Mouse (Mus musculus) brain, adult 2 months (tissue): ENCODE measurements around the gene Pnpla3.
A peak's percentile ranks its signal among the peaks of the same experiment; 100 is the strongest.

Experiments used
- DNase-seq: peaks from one replicate; pipeline ENCODE4 v3.0.0; 2011; ENCODE audit warnings: low read depth, low spot score

The Pnpla3 gene

DNA sequence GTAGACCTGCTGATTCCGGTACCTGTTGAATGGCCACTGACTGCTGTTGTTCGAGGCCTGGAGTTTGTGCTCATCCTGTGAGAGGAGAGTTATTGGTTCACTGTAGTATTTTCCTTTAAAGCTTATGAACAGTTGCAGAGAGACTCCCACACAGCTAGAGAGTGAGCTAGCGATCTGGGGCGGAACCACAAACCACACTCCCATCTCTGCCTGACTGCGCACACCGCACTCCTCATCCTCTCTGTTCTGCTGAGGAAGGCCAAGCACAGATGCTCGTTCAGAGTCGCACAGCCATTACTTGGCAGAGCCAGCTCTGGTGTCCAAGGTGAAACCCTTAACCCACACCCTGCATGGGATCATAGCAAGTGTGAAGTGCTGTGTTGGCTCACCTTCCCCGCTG lies 11.1 kb downstream of the Pnpla3 start:
- peak; percentile 48 for DNase-seq

DNA sequence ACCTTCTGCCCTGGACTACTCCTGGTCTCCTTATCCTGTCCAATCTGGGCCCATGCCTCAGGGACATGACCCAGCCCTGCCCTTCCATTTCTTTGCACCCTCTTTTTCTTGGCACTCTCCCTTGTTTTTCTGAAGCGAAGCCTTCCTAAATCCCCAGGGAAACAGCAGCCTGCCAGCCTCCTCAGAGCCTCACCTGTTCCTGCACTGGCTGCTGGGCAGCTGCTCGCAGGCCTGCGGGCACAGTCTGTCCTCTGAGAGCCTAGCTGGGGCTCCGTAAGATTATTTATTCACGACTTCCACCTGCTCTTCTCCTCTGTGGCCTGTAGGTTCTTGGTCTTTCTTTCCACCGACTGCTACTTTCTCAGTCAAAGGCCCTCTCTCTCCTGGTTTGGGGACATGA lies 14.4 kb downstream of the Pnpla3 start:
- DNase-seq: peak; percentile 17

DNA sequence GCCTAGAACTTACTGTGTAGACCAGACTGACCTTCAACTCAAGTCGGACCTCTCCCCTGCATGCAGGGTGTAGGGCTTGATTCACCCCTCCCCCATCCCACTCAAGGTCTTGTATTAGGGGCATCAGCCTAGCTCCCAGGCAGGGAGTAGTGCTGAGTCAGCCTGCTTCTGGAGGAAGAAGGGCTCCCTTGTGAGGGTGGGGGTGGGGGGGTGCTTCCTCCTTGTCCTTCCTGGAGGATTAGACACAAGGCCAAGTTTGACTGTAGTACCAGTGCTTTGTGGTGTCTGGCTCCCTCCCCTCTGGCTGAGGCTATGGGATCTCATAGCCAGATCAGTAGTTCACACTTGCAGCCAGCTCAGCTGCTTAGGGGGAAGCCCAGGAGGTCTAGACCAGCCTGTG lies 16.3 kb downstream of the Pnpla3 start:
- peak; percentile 49 for DNase-seq

DNA sequence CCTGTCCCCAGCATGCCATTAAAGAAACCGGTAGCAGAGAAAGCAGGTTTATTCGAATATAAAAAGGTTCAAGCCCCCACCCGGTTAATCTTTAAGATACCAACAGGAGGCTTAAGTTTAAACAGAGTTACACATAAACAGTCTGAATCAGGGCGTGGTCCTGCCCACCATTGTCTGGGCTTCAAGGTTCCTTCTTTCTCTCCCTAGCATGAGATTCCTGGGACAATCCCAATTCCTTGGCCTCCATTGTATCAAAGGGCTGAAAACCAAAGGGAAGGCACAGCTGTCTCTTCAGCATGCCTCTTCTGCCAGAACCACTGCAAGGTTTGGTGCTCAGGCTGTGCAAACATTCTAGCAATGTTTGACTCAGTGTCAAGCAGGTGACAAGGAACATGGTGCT lies 18.6 kb downstream of the Pnpla3 start:
- DNase-seq: no peak

DNA sequence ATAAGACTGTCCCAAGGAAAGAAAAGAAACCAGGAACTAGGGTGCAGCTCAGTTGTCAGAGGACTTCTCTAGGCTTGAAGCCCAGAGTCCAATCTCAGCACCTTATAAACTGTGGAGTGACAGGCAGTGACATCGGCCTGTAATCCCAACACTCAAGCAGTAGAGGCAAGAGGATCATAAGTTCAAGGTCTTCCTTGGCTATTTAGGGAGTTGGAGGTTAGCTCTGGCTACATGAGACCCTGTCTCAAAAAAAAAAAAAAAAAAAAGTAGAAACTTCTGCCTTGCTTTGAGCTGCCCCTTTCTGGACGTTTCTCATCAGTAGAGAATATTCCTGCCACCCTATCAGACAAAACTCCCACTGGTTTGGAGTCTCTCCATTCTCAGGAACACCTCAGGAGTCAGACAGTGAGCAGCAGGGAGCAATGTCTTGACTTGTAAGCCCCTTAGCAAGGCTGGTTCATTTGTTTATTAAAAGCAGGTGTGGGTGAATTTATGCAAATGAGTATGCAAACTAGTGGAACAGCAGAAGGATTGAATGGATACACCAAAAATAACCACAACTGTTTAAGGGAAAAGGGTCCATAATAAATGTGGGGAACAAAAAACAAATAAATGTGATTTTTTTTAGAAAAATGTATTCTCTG lies 21.4 kb downstream of the Pnpla3 start:
- no peak for DNase-seq

DNA sequence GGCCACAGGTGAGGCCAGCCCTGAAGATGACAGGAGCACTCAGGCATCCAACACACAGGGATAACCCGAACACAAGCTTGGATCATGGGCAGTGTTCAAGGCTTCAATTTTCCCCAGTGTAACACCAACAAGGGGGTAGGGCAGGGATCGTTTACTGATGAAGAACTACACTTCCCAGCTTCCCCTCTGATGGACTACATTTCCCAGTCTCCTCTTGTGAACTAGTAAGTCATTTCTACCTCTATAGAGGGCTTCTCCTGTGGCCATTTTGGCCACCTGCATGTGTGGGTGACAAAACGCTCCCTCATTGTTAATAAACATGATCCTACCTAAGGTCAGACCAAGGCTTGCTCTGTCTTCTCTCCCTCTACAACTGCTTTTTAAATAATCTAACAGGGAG lies 22.2 kb downstream of the Pnpla3 start:
- DNase-seq: peak; percentile 62

DNA sequence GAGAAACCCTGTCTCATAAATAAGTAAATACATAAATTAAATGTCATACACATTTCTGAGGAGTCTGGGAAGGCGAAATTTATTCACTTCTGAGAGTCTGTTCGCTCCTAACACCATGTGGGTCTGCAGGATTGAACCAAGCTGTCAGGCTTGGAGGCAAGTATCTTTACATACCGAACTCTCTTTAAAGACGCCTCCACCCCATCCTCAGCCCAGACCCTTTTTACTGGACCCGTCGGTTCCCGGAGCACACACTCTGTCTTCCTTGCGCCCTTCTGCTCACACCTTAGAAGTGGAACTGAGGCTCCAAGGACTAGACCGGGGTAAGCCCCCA lies 24.1 kb downstream of the Pnpla3 start:
- no peak for DNase-seq

DNA sequence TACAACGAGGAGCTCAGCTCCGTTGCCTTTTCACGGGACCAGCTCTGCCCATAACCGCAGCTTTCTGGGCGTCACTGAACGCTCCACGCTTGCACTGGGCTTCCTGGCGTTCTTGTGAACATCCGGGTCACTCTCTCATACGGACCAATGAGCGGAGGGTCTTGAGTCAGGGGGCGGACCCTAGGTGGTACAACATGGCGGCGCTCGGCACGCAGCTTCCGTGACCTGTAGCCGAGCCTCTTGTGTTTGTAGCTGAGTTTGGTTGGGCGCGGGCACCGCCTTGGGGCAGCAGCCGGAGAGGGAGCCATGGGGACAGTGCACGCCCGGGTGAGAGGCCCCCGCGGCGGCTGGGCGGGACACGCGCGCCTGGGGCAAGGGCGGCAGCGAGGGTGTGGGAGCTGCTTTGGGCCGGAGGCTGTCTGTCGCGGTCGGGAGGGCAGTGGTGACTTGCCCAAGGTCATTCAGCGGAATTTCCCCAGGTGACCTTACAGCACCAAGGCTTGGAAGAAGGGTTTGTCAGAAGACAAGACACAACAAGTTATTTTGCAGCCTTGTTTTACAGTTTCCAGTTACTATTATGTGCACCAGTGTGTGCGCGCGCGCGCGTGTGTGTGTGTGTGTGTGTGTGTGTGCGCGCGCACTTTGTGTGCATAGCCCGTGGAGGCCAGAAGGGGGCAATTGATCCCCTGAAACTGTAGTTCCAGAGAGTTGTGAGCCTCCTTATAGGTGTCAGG lies 24.6 kb downstream of the Pnpla3 start, which contains the start of gene Samm50:
Gene Samm50 (plus strand): TSS at position 184 of the 734 bp plus-strand sequence.
- DNase-seq: peak; percentile 99

DNA sequence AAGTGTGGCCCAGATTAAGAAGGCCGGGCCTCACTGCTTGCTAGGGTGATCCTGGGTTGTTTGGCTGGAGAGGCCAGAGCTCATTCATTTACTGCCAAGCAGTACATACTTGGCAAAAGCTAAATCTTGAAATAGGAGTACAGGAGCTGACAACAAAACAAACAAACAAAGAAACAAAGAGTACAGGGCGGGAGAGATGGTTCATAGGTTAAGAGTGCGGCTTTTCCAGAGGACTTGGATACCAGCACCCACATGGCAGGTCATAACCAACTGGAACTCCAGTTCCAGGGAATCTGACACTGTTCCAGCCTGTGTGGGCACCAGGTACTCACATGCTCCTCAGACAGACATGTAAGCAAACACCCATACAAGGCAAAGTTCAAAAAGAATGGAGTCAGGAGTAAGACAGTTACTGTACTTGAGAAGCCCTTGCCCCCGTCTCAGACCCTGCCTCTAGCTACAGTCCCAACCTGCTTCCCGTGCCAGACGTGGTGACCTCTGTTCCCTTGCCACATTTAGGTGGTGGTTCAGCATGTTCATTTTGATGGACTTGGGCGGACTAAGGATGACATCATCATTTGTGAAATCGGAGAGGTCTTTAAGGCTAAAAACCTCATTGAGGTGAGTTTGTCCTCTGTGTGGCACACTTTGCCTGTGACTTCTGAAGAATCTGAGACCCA lies 29.0 kb downstream of the Pnpla3 start:
- DNase-seq: no peak

DNA sequence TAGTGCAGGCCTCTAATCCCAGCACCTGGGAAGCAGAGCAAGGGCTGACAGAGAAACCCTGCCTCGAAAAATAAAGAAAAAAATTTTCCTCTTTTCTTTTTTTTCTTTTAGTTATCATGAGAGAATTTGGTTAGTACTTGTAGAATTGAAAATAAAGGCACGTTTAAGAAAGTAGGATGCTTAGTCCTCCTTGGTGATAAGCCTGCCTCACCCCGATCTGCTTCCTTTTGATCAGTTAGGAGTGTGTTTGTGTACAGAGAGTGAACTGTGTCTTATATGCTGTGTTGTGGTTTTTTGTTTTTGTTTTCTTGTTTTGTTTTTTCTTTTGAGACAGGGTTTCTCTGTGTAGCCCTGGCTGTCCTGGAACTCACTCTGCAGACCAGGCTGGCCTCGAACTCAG lies 39.7 kb downstream of the Pnpla3 start:
- no peak for DNase-seq

DNA sequence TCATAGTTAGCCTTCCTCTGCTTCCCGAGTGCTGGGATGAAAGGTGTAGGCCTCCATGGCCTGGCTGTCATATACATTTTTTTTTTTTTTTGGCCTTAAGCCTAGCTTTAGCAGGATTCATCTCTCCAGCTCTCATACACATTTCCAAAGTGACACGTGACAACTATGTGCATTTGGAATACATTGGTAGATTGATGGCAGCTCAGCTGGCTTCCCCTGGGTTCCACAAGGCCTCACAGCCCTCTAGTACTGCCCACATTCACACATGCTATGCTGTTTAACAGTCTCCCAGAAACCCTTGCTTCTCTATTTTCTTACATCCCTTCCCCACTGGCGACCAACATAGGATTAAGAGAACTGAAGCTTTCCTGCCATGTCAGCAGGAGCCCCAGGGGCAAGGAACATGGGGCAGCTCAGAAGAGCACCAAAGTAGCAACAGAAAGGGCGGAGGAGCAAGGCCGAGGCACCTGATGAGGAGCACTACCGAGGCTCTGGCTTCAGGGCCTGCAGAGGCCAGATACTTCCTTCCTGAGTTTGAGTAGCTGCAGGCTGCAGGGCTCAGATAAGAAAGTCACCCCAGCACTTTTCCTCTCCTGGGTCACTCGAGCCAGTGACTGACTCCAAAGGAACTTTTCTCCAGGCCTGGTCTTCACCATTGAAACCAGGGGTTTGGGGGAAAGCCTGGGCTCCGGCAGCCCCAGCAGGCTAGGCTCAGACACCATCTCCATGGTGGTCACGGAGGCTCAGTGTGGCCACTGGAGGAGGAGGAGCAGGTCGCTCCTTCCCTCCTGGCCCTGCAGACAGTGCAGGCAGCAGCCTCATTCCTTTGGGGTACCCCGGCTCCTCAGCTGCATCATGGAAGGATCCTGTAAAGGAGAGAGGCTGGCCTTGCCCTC lies 42.1 kb downstream of the Pnpla3 start:
- peak; percentile 26 for DNase-seq

DNA sequence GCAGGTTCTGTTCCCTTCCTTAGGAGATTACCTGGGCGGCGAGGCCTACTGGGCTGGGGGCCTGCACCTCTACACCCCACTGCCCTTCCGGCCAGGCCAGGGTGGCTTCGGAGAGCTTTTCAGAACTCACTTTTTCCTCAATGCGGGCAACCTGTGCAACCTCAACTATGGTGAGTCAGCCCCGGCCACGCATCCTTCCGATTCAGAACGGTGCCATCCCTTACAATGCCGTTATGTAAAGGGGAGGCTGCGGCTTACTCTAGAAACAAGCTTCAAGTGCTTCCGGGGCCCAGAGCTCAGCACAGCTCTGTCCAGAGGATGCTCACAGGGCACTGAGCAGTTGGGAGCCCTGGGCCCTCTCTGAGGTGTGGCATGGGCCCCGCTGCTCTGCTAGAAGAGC lies 42.8 kb downstream of the Pnpla3 start:
- DNase-seq: peak; percentile 54

DNA sequence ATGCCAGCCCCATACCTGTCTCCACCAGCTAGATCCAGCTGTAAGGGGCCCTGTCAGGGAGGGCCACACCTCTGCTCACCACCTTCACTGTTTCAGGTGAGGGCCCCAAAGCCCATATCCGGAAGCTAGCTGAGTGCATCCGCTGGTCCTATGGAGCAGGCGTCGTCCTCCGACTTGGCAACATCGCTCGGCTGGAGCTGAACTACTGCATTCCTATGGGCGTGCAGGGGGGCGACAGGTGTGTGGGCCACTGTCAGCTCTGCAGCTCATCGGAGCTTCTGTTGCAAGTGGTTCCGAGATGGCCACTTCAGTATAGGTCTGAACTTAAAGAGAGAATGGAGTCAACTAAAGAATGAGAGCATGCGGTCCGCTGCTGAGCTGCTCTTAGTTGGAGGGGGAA lies 43.3 kb downstream of the Pnpla3 start:
- DNase-seq: no peak

DNA sequence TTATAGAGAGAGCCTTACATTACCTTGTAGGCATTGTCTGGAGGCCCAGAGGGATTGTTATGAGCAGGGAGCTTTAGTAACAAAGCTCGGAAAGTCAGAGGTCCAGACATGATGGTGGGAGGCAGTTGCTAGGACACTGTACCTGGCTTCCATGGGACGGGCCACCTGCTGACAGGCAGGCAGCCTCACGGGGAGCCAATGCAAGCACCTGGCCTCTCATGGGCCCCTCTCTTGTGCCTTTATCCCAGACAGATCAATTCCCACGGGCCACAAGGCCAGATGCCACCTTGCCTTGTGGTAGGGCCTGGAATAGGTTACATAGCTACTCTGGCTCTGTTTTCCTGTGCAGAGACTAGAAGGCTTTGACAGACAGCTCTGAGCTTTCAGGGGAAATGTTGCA lies 43.9 kb downstream of the Pnpla3 start:
- DNase-seq: no peak

DNA sequence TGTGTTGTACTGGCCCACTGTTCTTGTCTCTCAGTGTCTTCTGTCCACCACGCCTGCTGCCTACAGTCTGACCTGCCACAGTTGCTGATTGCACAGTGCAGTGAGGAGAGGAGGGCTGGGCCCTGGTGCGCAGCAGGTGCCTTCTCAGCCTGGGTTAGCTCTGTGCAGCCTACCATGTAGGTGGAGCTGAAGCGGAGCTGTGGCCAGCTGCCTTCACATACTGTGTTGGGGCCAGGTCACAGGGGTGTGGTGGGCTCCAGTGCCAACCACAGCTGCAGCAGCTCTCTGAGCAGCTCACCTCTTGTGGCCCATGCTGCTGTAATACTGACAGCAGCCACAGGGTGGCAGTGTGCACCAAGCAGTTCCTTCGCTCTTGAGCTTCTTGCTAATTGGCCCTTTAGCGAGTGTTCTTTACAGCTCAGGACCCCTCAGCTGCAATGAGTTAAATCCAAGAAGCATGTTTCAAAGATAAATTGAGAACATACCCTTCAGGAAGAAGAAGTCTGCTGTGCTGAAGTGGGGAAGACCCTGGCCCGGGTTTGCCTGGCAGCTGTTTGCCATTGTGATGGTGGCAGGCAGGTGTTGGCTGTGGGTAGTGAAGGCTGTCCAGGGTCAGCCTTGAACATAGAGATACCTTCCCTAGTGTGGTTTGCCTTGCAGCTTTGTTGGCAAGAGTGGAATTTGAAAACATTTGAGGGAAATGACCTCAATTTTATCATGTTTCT lies 44.6 kb downstream of the Pnpla3 start:
- DNase-seq: peak; percentile 91

DNA sequence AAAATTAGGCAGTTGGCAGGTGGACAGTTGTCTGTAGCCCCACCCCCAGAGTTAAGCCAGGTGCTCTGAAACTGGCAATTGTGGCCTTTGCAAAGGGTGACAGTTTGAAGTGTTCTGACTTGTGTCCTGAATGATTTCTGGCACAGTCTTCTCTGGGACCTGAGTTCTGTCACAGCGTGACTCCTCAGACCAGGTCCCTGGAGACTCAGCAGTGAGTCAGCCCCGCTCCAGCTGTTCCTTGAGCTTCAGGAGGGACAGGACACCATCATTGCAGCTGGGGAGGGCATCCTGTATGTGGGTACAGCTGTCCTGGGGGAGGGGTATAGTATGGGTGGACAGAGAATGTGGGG lies 45.1 kb downstream of the Pnpla3 start:
- DNase-seq: peak; percentile 39

DNA sequence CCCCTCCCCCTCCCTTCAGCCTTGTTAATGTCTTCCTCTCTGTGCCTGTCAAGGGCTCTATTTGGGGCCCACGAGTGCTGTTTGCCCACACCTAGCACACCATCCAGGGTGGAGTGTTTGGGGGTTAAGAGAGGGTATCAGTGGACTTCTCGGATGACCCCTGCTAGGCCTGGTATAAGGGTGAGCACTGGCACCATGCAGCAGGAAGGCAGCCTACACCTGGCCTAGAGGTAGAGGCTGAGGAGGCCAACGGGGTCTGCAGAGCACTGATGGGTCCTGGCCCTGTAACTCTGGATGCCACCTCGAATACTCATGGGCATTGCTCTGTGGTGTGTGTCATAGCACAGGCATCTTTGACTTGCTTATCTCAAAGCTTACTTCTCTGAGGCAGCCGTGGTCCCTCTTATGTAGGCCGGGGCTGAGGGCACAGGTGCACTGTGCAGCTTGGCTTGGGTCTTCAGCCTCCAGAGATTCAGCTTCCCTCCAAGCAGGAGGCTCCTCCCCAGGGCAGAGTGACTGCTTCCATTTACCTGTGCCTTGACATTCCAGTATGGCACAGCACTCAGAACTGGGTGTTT lies 45.6 kb downstream of the Pnpla3 start:
- no peak for DNase-seq

DNA sequence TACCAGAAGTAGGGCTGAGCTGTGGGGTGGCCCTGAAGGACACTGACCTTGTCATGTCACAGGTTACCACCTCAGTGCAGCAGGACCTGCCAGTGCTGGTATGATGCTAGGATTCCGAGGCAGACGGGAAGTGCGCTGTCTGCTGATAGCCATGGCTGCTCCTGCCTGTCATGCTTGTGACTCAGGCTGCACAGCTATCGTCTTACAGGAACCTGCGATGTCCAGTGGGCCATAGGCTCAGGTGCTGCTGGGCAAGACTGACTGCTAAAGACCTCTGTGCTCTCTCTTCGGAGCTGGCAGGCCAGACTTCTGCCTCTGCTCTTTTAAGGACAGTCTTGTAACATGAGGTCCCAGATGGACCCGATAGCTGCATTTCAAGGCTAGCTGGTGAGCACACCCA lies 46.8 kb downstream of the Pnpla3 start:
- no peak for DNase-seq

DNA sequence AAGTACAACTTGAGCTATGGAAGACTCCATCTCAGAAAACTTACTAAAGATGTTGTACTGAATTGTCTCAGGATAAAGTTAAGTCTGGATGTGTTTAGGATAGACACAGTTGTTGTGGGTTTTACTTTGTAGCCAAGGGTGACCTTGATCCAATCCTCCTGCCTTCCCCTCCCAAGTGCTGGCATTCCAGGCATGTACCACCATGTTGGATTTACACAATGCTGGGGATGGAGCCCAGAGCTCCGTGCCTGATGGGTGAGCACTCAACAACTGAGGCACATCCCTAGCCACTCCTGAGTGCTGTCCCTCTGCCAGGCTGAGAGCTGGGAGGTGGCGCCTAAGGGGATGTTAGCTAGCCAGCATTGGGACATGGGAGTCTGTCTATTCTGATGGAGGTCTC lies 47.6 kb downstream of the Pnpla3 start:
- DNase-seq: no peak

DNA sequence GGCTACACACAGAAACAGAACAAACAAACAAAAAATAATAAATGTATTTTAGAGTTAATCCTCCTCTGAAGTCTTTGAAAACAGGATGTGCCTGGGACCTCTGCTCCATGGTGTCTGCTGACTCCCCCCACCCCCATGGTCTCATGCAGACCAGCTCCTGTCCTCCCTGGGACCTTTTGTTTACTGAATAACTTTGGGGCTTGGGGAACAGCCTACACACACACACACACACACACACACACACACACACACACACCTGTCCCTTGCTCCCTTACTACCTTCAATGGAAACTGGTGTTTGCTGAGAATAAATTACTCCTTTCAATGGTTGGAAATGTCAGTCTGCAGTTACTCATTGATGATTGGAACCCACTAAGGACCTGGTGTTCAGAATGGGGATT lies 48.4 kb downstream of the Pnpla3 start:
- DNase-seq: no peak

DNA sequence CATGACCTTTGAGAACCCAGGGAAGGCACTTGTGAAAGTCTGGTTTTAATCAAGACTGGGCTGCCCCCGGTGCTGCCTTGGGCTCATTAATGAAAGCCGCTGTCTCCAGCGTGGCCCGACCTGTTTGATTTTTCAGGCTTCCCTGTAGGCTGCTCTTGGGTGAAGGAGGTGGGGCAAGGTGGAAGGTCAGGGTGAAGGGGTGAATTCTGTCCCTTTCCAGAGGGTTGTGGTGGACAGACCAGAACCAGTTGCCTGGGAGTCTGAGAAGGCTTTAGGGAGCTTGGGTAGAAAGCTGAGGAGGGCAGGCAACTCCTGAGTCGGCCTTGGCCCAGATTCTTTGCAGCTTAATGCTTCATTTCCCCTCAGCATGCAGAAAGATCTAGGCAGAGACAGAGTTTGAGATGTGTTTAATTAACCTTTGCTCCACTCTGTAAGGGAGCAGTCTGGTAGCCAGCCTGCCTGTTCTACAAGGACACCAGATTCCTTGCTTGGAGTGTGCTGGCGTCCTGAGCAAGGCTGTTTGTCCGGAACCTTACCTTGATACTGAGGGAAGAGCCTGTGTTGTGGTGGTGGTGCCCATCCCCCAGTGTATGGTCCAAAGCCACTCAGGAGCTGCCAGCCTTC lies 48.9 kb downstream of the Pnpla3 start:
- DNase-seq: no peak
